Mouse (Mus musculus) E14TG2a.4 (cell line): Measurements from ENCODE around the gene Hist2h2aa1.

ENCODE experiments used
- CTCF ChIP-seq: conservative IDR thresholded peaks from 2 replicates; pipeline ENCODE4 v1.5.1; 2014; ENCODE audit warnings: low read length
- NANOG ChIP-seq: IDR thresholded peaks from 2 replicates; pipeline ENCODE4 v1.6.1; 2014; ENCODE audit warnings: borderline replicate concordance, low read length, mixed read lengths
- POU5F1 ChIP-seq: IDR thresholded peaks from 2 replicates; pipeline ENCODE4 v1.6.1; 2014; ENCODE audit warnings: low read length, borderline replicate concordance

- TF ChIP-seq CTCF: no peak
- TF ChIP-seq NANOG: no peak
- TF ChIP-seq POU5F1: no peak
Measured at GRCm38 (mm10) chr3:96273591-96274465, 28.5 kb downstream of the Hist2h2aa1 start.
